In genomic region chr13:85639376-85640229, GRCm38 (mm10) we compare ENCODE assay signal across 8 mouse cellular contexts.
DNase-seq lines count a peak whose midpoint lies in the region; ATAC-seq and TF ChIP-seq lines count a peak whose summit lies in the region.

No protein-coding gene starts in this region.

- TF ChIP-seq EP300 in CH12.LX (IDR thresholded peaks at IDR 0.05; ENCODE audit: low read length), result peak; percentile 93

- DNase-seq in CH12.LX (ENCODE audit: extremely low read depth), result peak; percentile 82
- DNase-seq in embryo, embryonic 10.5 days (ENCODE audit: low spot score), result peak; percentile 71
- no peak for DNase-seq in adrenal gland, postnatal 14 days
- DNase-seq in gastrocnemius, postnatal 25 days, result no peak
- no peak for DNase-seq in cerebellum, adult 11 months

- in situ Hi-C loops in CH12.LX (cut with MboI; ENCODE audit: low pct_ligation_motif_present, low pct_unique_long_range_greater_than_20kb, low sequenced_read_pairs), result no loop called here

- TF ChIP-seq RAD21 in CH12.LX (IDR thresholded peaks at IDR 0.05; ENCODE audit: low read depth, low read length), result peak; percentile 95

- no peak overlapping the region for H3K4me3 ChIP-seq in intestine, postnatal 0 days (ENCODE audit: low read depth, low read length)
- H3K4me3 ChIP-seq in intestine, embryonic 16.5 days (ENCODE audit: low read length), result no peak overlapping the region
- no peak overlapping the region for H3K4me3 ChIP-seq in CH12.LX (replicated peaks in 1 of 3; ENCODE audit: low read depth in 2 of 3, low read length in 2 of 3, poor library complexity in 1 of 3)
- no peak overlapping the region for H3K4me3 ChIP-seq in limb, embryonic 12.5 days (replicated peaks)

- no peaks in the 10 kb centered on the region for H3K9me3 ChIP-seq in intestine, postnatal 0 days (ENCODE audit: control insufficient read depth)
- no peaks in the 10 kb centered on the region for H3K9me3 ChIP-seq in intestine, embryonic 16.5 days (ENCODE audit: control insufficient read depth, low read length)
- H3K9me3 ChIP-seq in CH12.LX (replicated peaks; ENCODE audit: low read length), result no peaks in the 10 kb centered on the region
- H3K9me3 ChIP-seq in limb, embryonic 12.5 days, result no peaks in the 10 kb centered on the region

- ATAC-seq in intestine, postnatal 0 days, result no peak
- no peak for ATAC-seq in intestine, embryonic 16.5 days
- ATAC-seq in limb, embryonic 12.5 days (ENCODE audit: insufficient number of reproducible peaks, insufficient read depth, low FRiP score, low TSS enrichment, low read depth), result peak; percentile 75; the same call in 1 of the 2 replicates

- 30% methylated on average over 8 of the region's 8 CpGs for WGBS in intestine, postnatal 0 days
- WGBS in intestine, embryonic 16.5 days, result 30% methylated on average over 8 of the region's 8 CpGs
- WGBS in limb, embryonic 12.5 days, result 25% methylated on average over 8 of the region's 8 CpGs

- no peaks in the 10 kb centered on the region for H3K36me3 ChIP-seq in intestine, postnatal 0 days (ENCODE audit: control insufficient read depth, insufficient read depth)
- no peaks in the 10 kb centered on the region for H3K36me3 ChIP-seq in intestine, embryonic 16.5 days (ENCODE audit: control insufficient read depth, insufficient read depth, low read length)
- H3K36me3 ChIP-seq in CH12.LX (replicated peaks in 1 of 2; ENCODE audit: control insufficient read depth in 1 of 2, insufficient read depth in 1 of 2, low read length in 1 of 2), result no peaks in the 10 kb centered on the region
- H3K36me3 ChIP-seq in limb, embryonic 12.5 days, result no peaks in the 10 kb centered on the region

- peak; percentile 65 for TF ChIP-seq CTCF in intestine, postnatal 0 days (IDR thresholded peaks at IDR 0.05; ENCODE audit: low read depth)
- TF ChIP-seq CTCF in CH12.LX (conservative IDR thresholded peaks at IDR 0.05 in 1 of 2, IDR thresholded peaks at IDR 0.05 in 1 of 2; ENCODE audit: low read depth in 2 of 2, low read length in 2 of 2), result peak in 1 of 2 experiments; percentile 78; a peak in 2 of 4 replicates

- H3K4me1 ChIP-seq in intestine, postnatal 0 days (replicated peaks; ENCODE audit: control insufficient read depth, insufficient read depth, low read length), result no peaks in the 10 kb centered on the region
- H3K4me1 ChIP-seq in intestine, embryonic 16.5 days (ENCODE audit: control insufficient read depth, insufficient read depth, low read length), result no peaks in the 10 kb centered on the region
- peaks cover 0 to 19% of the 10 kb centered on the region in 2 experiments; a peak in 2 of 4 replicates for H3K4me1 ChIP-seq in CH12.LX (ENCODE audit: control insufficient read depth in 1 of 2, insufficient read depth in 2 of 2)
- H3K4me1 ChIP-seq in limb, embryonic 12.5 days (replicated peaks), result no peaks in the 10 kb centered on the region

- H3K27ac ChIP-seq in intestine, postnatal 0 days (ENCODE audit: low read depth, low read length), result no peak overlapping the region
- no peak overlapping the region for H3K27ac ChIP-seq in intestine, embryonic 16.5 days (ENCODE audit: low read length)
- no peak overlapping the region for H3K27ac ChIP-seq in CH12.LX (ENCODE audit: insufficient read depth, low read depth)
- no peak overlapping the region for H3K27ac ChIP-seq in limb, embryonic 12.5 days

- H3K9ac ChIP-seq in intestine, postnatal 0 days (ENCODE audit: low read depth, low read length), result no peak overlapping the region
- H3K9ac ChIP-seq in intestine, embryonic 16.5 days (ENCODE audit: low read depth, low read length), result no peak overlapping the region
- H3K9ac ChIP-seq in CH12.LX (ENCODE audit: insufficient read depth, low read depth), result no peak overlapping the region
- no peak overlapping the region for H3K9ac ChIP-seq in limb, embryonic 12.5 days (replicated peaks)

- dilution Hi-C loops in CH12.LX (cut with MboI; ENCODE audit: extremely low pct_ligation_motif_present, extremely low pct_unique_long_range_greater_than_20kb, low sequenced_read_pairs), result no loop called here

- TF ChIP-seq POLR2A in CH12.LX (IDR thresholded peaks at IDR 0.05; ENCODE audit: low read depth, low read length), result no peak

- H3K4me2 ChIP-seq in intestine, postnatal 0 days (replicated peaks; ENCODE audit: low read depth), result no peak overlapping the region
- H3K4me2 ChIP-seq in intestine, embryonic 16.5 days (ENCODE audit: low read depth, low read length), result no peak overlapping the region
- peak overlapping the region; percentile 51; the same call in 1 of the 2 replicates for H3K4me2 ChIP-seq in CH12.LX (ENCODE audit: insufficient read depth, low read depth, poor library complexity, severe bottlenecking)
- H3K4me2 ChIP-seq in limb, embryonic 12.5 days, result no peak overlapping the region

- H3K27me3 ChIP-seq in intestine, postnatal 0 days (replicated peaks; ENCODE audit: control insufficient read depth, insufficient read depth, low read length), result no peaks in the 10 kb centered on the region
- H3K27me3 ChIP-seq in intestine, embryonic 16.5 days (replicated peaks; ENCODE audit: control insufficient read depth, insufficient read depth, low read length), result no peaks in the 10 kb centered on the region
- H3K27me3 ChIP-seq in CH12.LX (replicated peaks), result no peaks in the 10 kb centered on the region
- no peaks in the 10 kb centered on the region for H3K27me3 ChIP-seq in limb, embryonic 12.5 days

- no peaks in the 10 kb centered on the region for H3K79me2 ChIP-seq in CH12.LX (replicated peaks; ENCODE audit: control insufficient read depth, extremely low read depth, insufficient read depth, poor library complexity, severe bottlenecking)

TF ChIP-seq in CH12.LX, 34 proteins besides CTCF, POLR2A, EP300 and RAD21:
- TF ChIP-seq KAT2A (IDR thresholded peaks at IDR 0.05; ENCODE audit: insufficient replicate concordance, low read length) (no peak), MEF2A (IDR thresholded peaks at IDR 0.05; ENCODE audit: borderline replicate concordance, low read depth, low read length) (peak; percentile 99), ZC3H11A (IDR thresholded peaks at IDR 0.05; ENCODE audit: low read depth, low read length) (peak; percentile 50), JUND (conservative IDR thresholded peaks at IDR 0.05; ENCODE audit: low read depth, low read length) (peak; percentile 91), TBP (conservative IDR thresholded peaks at IDR 0.05; ENCODE audit: low read depth, low read length) (0 out of 2 replicates have a peak, but pooled peaks have one; percentile 33), GABPA (IDR thresholded peaks at IDR 0.05; ENCODE audit: insufficient replicate concordance, low read depth, low read length) (no peak), IRF4 (IDR thresholded peaks at IDR 0.05; ENCODE audit: low read depth, low read length) (peak; percentile 93), HCFC1 (IDR thresholded peaks at IDR 0.05; ENCODE audit: low read depth, low read length) (no peak), SIN3A (IDR thresholded peaks at IDR 0.05; ENCODE audit: low read length) (0 out of 2 replicates have a peak, but pooled peaks have one; percentile 42), CHD2 (IDR thresholded peaks at IDR 0.05; ENCODE audit: low read length) (peak; percentile 60; the same call in 1 of the 2 replicates), UBTF (IDR thresholded peaks at IDR 0.05; ENCODE audit: low read depth, low read length) (no peak), MAZ (IDR thresholded peaks at IDR 0.05; ENCODE audit: low read depth, low read length) (no peak), MAX (IDR thresholded peaks at IDR 0.05; ENCODE audit: low read length) (no peak; the same call in 1 of the 2 replicates), MXI1 (IDR thresholded peaks at IDR 0.05; ENCODE audit: low read depth, low read length) (no peak), E2F4 (IDR thresholded peaks at IDR 0.05; ENCODE audit: insufficient replicate concordance, low read depth, low read length) (no peak), NELFE (IDR thresholded peaks at IDR 0.05; ENCODE audit: low read depth, low read length) (no peak), BHLHE40 (IDR thresholded peaks at IDR 0.05; ENCODE audit: low read depth, low read length) (peak; percentile 64), USF2 (conservative IDR thresholded peaks at IDR 0.05; ENCODE audit: low read depth, low read length) (no peak), RCOR1 (conservative IDR thresholded peaks at IDR 0.05; ENCODE audit: low read depth, low read length) (peak; percentile 81), SMC3 (IDR thresholded peaks at IDR 0.05; ENCODE audit: low read depth, low read length) (peak; percentile 67), ZKSCAN1 (IDR thresholded peaks at IDR 0.05; ENCODE audit: borderline replicate concordance, low read depth, low read length) (no peak), ZMIZ1 (IDR thresholded peaks at IDR 0.05; ENCODE audit: low read depth, low read length) (no peak), ZNF384 (IDR thresholded peaks at IDR 0.05; ENCODE audit: low read depth, low read length) (peak; percentile 87), USF1 (IDR thresholded peaks at IDR 0.05; ENCODE audit: low read depth, low read length) (no peak), ETS1 (conservative IDR thresholded peaks at IDR 0.05; ENCODE audit: low read depth, low read length) (peak; percentile 83), NRF1 (IDR thresholded peaks at IDR 0.05; ENCODE audit: low read depth, low read length) (no peak), TCF12 (IDR thresholded peaks at IDR 0.05; ENCODE audit: low read depth, low read length) (peak; percentile 73), CHD1 (IDR thresholded peaks at IDR 0.05; ENCODE audit: low read depth, low read length) (no peak), MAFK (IDR thresholded peaks at IDR 0.05; ENCODE audit: insufficient replicate concordance, low read length) (peak; percentile 72), ELF1 (IDR thresholded peaks at IDR 0.05; ENCODE audit: low read depth, low read length) (no peak), PAX5 (IDR thresholded peaks at IDR 0.05; ENCODE audit: low read length) (no peak), POLR2AphosphoS2 (IDR thresholded peaks at IDR 0.05; ENCODE audit: low read depth, low read length) (no peak), JUN (IDR thresholded peaks at IDR 0.05; ENCODE audit: insufficient read depth, low read depth, low read length) (peak; percentile 90), MYC (IDR thresholded peaks at IDR 0.05; ENCODE audit: low read depth, low read length) (peak; percentile 64; the same call in 1 of the 2 replicates)

Comparison
In these comparisons a context has a peak if more than half of its experiments do, and no peak if none do; other contexts are left out.
1. DNase-seq: peak in CH12.LX (single experiment) and embryo, embryonic 10.5 days (single experiment); none in adrenal gland, postnatal 14 days (single experiment), gastrocnemius, postnatal 25 days (single experiment) and cerebellum, adult 11 months (single experiment).